Mouse (Mus musculus): ENCODE results near the gene Castor2. TPM values are rescaled to one million over a fixed set of nuclear protein-coding genes. Genes with fewer than 3 reads are reported as not detected.
A peak's percentile ranks its signal among the peaks of the same experiment; 100 is the strongest.

Gene Castor2
- total RNA-seq, 1 experiment from 2014 or later: 12.9 TPM

DNA sequence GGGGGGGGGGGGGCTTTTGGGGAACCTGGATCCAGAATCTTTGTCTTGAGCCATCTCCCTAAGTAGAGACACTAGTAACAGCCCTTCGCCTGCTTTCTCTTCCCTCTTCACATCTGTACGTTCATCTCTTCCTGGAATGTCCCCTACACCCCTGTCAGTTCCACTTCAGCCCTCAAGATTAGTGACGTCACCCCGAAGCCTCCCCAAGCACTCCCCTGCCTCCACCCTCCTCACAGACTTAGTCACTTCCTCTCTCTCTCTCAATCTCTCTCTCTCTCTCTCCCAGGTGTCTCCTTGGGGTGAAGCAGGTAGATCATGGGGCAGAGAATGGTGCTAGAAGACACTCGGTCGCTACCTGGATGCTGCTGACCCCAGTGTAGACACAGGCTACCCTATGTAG, 3.2 kb downstream of the Castor2 start:
- DNase-seq: no peak

GRCm38 (mm10) chr5:134105829-134106228, 6.3 kb downstream of the Castor2 start:
- DNase-seq: no peak

GRCm38 (mm10) chr5:134114981-134115380, 15.5 kb downstream of the Castor2 start:
- no peak for DNase-seq

- no peak for DNase-seq
Observed at GRCm38 (mm10) chr5:134115639-134116259, 16.2 kb downstream of the Castor2 start.

DNA sequence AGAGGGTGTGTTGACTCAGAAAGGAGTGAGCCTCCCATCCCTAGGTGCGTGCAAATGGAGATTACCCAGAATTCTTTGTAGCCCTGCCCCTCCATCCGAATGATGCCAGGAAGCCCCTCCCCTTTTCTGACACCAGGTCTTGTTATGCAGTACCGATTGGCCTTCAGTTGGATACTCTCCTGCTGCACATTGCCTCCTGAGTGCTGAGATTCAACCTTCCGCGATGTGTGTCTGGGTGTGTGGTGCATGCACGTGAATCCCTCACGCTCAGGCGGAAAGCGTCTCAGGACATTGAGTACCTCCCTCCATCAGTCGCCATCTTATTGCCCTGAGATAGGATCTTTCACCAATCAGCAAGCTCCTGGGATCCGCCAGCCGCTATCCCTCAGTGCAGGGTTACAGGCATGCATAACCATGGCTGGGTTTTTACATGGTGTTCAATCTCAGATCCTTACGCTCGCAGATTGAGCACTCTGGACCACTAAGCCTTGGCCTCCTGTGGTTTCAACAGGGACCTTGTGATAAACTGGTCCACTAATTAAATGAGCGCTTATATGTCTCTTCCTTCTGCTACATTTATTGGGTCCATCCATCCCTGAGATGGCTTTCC, 19.4 kb downstream of the Castor2 start:
- DNase-seq: no peak

DNA sequence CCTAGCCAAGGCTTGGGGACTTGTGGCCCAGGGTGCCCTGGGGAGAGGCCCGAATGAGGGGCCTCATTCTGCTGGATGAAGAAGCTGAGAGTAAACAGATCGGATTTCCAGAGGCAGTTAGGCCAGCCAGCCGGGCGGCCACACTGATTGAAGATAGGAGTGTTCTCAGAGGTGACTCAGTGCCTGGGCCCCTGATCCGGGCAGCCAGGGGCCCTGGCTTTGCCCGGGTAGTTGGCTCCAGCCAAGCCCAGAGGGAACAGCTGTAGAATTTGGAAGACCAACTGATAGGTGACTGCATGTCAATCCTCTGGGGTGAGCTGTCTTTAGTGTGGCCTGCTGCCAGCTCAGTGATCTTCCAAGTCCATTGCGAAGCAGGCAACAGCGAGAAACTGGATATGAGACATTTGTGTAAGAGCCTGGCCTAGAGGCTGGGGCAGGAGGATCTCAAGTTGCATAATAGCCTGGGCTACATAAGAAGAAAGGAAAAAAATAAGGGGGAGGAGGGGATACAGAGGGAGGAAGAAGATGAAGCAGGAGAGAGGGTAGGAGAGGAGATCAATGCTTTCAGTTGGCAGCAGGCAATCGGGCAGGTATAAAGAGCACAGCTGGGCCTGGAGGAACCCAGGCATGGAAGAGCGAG, 20.1 kb downstream of the Castor2 start:
- DNase-seq: peak; percentile 36

DNA sequence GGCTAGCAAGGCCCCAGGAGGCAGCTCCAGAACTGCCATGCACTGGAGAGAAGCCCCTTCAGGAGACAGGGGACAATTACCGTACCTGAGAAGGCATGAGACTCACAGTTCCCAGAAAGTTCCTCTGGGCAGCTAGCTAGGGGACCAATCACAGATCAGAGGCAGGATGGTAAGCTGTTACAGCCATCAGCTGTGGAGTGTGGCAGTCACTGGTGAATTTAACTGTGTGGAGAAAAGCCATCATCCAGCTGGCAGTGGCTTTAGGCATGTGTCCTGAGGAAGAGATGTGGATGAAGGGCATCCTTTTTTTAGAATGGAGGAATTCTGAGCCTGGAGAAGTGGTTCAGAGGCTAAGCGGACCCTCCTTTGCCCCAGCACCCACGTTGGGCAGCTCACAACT, 20.6 kb downstream of the Castor2 start:
- DNase-seq: no peak

DNA sequence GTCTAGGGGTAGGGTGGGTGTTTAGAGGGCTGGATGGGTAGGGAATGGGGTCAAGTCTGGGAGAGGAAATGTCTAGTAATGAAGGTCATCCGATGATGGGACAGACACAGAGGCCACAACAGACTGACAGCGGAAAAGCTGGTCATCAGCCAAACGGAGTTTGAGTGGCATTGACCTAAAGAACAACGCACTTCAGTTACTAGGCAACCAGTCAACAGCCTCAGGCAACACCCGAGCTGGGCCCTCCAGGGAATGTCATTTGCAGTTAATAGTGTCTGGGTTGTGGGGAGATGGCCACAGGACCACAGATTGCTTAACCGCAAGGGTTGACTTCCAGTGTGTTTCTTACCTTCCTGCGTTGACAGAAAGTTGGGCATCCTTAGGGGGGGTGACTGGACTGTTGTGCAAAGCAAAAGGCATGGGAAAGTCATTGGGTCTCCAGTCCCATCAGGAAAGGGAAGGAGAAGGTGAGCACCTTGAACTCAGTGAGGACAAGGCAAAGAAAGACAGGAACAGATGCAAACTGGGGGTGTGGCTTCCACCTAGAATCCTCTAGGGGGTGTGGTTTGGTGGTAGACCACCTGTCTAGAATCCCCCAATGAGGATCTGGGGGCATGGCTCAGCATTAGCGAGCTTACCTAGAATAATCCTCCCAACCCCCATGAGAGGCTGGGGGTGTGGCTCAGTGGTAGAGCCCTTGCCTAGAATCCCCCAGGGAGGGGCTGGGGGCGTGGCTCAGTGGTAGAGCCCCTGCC, 21.8 kb downstream of the Castor2 start:
- peak; percentile 27 for DNase-seq

DNA sequence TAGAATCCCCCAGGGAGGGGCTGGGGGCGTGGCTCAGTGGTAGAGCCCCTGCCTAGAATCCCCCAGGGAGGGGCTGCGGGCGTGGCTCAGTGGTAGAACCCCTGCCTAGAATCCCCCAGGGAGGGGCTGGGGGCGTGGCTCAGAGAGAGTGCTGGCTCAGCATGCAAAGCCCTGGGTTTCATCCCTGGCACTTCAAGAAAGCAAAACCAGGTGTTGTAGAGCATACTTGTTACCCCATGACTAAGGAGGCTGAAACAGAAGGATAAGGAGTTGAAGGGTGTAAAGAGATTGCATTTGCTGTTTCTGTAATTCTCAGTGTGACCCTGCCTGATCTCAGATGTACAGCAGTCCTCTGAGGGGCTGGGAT, 22.4 kb downstream of the Castor2 start:
- no peak for DNase-seq

- no peak for DNase-seq
Observed at GRCm38 (mm10) chr5:134123846-134124245, 24.3 kb downstream of the Castor2 start.

GRCm38 (mm10) chr5:134126232-134126631, 26.7 kb downstream of the Castor2 start:
- no peak for DNase-seq

DNA sequence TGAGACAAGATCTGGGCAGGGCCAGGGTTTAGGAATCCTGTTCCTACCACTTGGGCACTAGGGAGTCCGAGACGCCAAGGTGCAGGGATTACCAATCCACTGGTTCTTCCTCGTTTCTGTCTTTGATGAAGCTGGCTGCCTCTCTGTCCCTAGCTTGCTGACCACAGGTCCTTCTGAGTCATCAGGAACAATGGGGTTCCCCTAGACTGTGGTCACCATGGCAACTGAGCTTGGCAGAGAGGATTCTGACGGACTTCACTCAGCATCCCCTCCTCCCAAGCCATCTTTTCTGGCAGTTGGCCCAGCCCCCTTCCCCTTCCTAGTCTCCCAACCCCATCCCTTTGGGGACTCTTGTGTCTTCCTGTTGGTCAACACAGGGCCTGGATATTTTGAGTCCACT, 32.1 kb downstream of the Castor2 start:
- no peak for DNase-seq

GRCm38 (mm10) chr5:134136022-134136421, 36.5 kb downstream of the Castor2 start:
- DNase-seq: no peak

- no peak for DNase-seq
Observed at GRCm38 (mm10) chr5:134137933-134138332, 38.4 kb downstream of the Castor2 start.

DNA sequence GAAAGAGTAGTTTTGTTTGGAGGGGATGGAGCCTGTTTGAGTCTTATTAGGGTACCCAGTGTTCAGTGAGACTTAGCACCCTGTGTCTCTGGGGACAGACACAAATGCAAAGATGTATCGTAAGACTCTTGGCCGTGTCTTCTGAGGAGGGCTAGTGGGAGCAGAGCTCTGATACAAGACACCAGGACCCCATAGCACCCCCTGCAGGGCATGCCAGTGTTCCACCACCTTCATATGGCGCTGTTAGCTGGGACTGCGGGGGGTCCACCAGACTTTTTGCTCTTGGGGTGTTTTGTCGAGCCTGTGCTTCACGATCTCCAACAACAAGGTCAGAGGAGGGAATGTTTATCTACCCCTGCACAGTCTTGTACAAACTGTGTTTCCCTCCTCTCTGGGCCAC, 39.9 kb downstream of the Castor2 start:
- no peak for DNase-seq

- DNase-seq: no peak
Observed at GRCm38 (mm10) chr5:134141236-134141635, 41.7 kb downstream of the Castor2 start.

- no peak for DNase-seq
Observed at GRCm38 (mm10) chr5:134142381-134142780, 42.9 kb downstream of the Castor2 start.

DNA sequence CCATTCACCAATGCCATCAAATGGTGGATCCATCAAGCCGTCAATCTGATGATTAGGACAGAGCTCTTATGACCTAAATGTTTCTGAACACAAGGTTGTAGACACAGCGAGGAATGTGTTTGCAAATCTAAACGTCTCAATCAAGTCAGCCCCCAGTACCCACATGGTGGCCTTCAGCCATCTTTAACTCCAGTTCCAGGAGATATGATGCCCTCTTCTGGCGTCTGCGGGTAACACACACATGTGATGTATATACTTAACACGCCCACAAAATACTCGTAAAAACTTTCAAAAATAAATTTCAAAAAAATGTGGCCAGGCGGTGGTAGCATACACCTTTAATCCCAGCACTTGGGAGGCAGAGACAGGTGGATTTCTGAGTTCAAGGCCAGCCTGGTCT, 45.5 kb downstream of the Castor2 start:
- no peak for DNase-seq

GRCm38 (mm10) chr5:134147194-134147753, 47.8 kb downstream of the Castor2 start:
- no peak for DNase-seq

DNA sequence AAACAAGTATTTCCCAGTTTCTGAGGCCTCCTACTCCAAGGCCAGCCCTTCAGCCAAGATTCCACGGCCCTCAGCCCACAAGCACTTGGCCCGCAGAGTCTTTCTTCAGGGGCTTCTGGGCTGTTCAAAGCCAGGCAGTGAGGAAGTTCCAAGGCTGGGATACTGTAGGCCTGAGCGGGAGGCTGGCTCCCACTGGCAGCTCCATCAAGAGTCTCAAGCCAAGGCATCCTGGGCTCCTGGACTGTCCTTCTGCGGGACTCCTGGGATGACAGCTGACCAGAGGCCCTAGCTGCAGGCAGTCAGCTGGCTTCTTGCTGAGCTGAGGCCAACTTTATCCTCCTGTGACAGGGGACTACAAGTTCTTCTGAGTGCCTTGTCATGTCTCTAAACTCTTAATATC, 48.6 kb downstream of the Castor2 start:
- DNase-seq: no peak

- DNase-seq: no peak
Observed at GRCm38 (mm10) chr5:134151895-134152294, 52.4 kb downstream of the Castor2 start.

GRCm38 (mm10) chr5:134155916-134156466, 56.5 kb downstream of the Castor2 start:
- DNase-seq: no peak

DNA sequence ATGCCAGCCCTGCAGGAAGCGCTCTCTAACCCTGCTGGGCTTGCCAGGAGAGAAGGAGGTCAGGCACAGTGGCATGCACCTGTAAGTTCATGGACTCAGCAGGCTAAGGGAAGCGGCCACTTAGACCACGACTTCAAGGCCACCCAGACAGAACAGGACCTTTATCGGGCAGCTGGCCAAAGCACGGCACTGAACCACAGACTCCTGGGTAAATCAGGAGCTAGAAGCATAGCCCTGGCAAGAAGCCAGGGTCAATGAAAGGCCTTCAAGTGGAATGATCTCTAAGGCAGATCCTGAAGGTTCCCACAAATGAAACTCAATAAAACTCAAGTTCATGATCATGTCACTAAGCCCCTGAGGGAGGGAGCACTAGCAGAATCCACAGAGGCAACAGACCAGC, 65.2 kb downstream of the Castor2 start:
- peak; percentile 59 for DNase-seq
